Mouse (Mus musculus): ENCODE data around the gene Ube2g2. TPM values are rescaled to one million over a fixed set of nuclear protein-coding genes. Genes with fewer than 3 reads are reported as not detected.

The Ube2g2 gene
- polyA plus RNA-seq, 1 experiment from 2014 or later = 54.1 TPM

GRCm38 (mm10) chr10:77629163-77629562, 7.1 kb downstream of the Ube2g2 start:
- Histone ChIP-seq H3K27me3 (ENCODE audit: control insufficient read depth, insufficient read depth, low read length) (no peaks in the 10 kb centered on the region), H3K36me3 (replicated peaks; ENCODE audit: control insufficient read depth, insufficient read depth) (peaks cover 27% of the 10 kb centered on the region), H3K4me1 (replicated peaks; ENCODE audit: control insufficient read depth, insufficient read depth, low read length) (peaks cover 3% of the 10 kb centered on the region; the same call in 1 of the 2 replicates), H3K9ac (no peak overlapping the region), H3K4me2 (replicated peaks) (no peak overlapping the region), H3K27ac (no peak overlapping the region), H3K4me3 (replicated peaks; ENCODE audit: low read length) (no peak overlapping the region), H3K9me3 (ENCODE audit: control insufficient read depth, low read length) (no peaks in the 10 kb centered on the region)
- ATAC-seq (ENCODE audit: low FRiP score) = no peak
- no peak for DNase-seq (ENCODE audit: low spot score)
- 82% methylated on average over 3 of the region's 3 CpGs for WGBS

- Histone ChIP-seq H3K36me3 (replicated peaks; ENCODE audit: control insufficient read depth, insufficient read depth) (peaks cover 27% of the 10 kb centered on the region), H3K9ac (no peak overlapping the region), H3K4me1 (replicated peaks; ENCODE audit: control insufficient read depth, insufficient read depth, low read length) (0 out of 2 replicates have a peak, but pooled peaks cover 6% of the 10 kb centered on the region), H3K27me3 (ENCODE audit: control insufficient read depth, insufficient read depth, low read length) (no peaks in the 10 kb centered on the region), H3K9me3 (ENCODE audit: control insufficient read depth, low read length) (no peaks in the 10 kb centered on the region), H3K4me3 (replicated peaks; ENCODE audit: low read length) (no peak overlapping the region), H3K4me2 (replicated peaks) (no peak overlapping the region), H3K27ac (no peak overlapping the region)
- WGBS = 97% methylated on average over 1 of the region's 1 CpGs
- no peak for DNase-seq (ENCODE audit: low spot score)
- no peak for ATAC-seq (ENCODE audit: low FRiP score)
These were observed 7.9 kb downstream of the Ube2g2 start for GRCm38 (mm10) chr10:77629970-77630369.

DNA sequence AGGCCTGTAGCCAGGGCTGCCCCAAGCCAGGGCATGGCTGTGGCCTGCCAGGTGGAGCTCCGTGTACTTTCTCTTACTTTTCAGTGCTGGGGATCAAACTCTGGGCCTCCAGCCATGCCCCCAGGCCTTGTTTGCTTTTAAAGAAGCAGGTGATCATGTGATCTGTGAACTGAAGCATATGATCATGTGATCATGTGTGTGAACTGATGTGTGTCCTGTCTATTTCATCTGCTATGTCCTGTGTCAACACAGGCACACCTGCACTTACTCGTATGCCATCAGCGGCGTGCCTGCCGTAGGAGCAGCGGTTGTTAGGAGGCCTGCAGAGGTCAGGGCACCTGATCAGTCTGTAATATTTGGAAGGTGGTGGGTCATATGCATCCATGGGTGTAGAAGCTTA, 11.9 kb downstream of the Ube2g2 start:
- Histone ChIP-seq H3K27ac (no peak overlapping the region), H3K9me3 (ENCODE audit: control insufficient read depth, low read length) (no peaks in the 10 kb centered on the region), H3K9ac (no peak overlapping the region), H3K4me3 (replicated peaks; ENCODE audit: low read length) (no peak overlapping the region), H3K4me1 (replicated peaks; ENCODE audit: control insufficient read depth, insufficient read depth, low read length) (0 out of 2 replicates have a peak, but pooled peaks cover 6% of the 10 kb centered on the region), H3K27me3 (ENCODE audit: control insufficient read depth, insufficient read depth, low read length) (no peaks in the 10 kb centered on the region), H3K36me3 (replicated peaks; ENCODE audit: control insufficient read depth, insufficient read depth) (peaks cover 52% of the 10 kb centered on the region), H3K4me2 (replicated peaks) (no peak overlapping the region)
- no peak for DNase-seq (ENCODE audit: low spot score)
- 81% methylated on average over 6 of the region's 6 CpGs for whole genome bisulfite sequencing
- no peak for ATAC-seq (ENCODE audit: low FRiP score)

DNA sequence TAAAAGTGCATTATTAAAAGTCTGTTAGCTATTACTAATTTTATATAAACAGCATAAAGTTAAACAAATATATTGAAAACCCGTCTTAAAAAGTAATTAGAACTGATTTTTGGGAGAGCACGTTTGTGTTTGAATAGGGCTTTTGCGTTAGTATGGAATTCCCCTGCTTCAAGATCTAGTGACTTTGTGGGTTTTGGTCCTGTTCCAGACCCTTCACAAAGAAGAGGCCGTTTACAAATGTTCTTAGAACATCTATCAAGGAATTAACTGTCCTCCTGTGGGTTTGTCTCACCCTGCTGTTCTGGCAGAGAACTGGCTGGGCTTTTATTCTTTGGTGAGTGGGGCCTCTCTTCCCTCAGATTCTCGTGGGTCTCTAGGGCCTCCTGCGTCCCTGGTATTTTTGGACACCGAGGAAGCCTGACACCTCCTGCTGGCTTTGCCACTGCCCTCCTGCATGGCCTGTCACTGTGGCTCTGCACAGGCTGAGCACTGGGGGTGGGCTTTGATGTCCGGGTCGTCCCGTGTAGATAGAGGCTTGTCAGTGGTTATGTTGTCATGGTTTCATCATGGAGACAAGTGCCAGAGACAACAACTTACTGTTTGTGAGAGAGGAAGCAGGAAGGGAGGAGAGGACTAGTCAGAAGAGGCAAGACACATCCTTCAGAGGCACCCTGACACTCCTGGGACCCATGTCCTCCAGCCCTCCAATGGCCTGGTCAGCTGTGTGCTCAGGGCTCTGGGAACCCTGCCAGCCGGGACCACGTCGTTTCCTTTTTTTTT, 12.6 kb downstream of the Ube2g2 start:
- peak; percentile 67; the same call in 1 of the 2 replicates for ATAC-seq (ENCODE audit: low FRiP score)
- Histone ChIP-seq H3K4me3 (replicated peaks; ENCODE audit: low read length) (no peak overlapping the region), H3K4me2 (replicated peaks) (no peak overlapping the region), H3K27ac (no peak overlapping the region), H3K27me3 (ENCODE audit: control insufficient read depth, insufficient read depth, low read length) (no peaks in the 10 kb centered on the region), H3K4me1 (replicated peaks; ENCODE audit: control insufficient read depth, insufficient read depth, low read length) (0 out of 2 replicates have a peak, but pooled peaks cover 6% of the 10 kb centered on the region), H3K36me3 (replicated peaks; ENCODE audit: control insufficient read depth, insufficient read depth) (peaks cover 52% of the 10 kb centered on the region), H3K9me3 (ENCODE audit: control insufficient read depth, low read length) (no peaks in the 10 kb centered on the region), H3K9ac (no peak overlapping the region)
- DNase-seq (ENCODE audit: low spot score) = peak; percentile 44
- 56% methylated on average over 13 of the region's 13 CpGs for WGBS

- Histone ChIP-seq H3K27me3 (ENCODE audit: control insufficient read depth, insufficient read depth, low read length) (no peaks in the 10 kb centered on the region), H3K9me3 (ENCODE audit: control insufficient read depth, low read length) (no peaks in the 10 kb centered on the region), H3K4me1 (replicated peaks; ENCODE audit: control insufficient read depth, insufficient read depth, low read length) (0 out of 2 replicates have a peak, but pooled peaks cover 6% of the 10 kb centered on the region), H3K4me3 (replicated peaks; ENCODE audit: low read length) (no peak overlapping the region), H3K9ac (no peak overlapping the region), H3K4me2 (replicated peaks) (no peak overlapping the region), H3K27ac (no peak overlapping the region), H3K36me3 (replicated peaks; ENCODE audit: control insufficient read depth, insufficient read depth) (peaks cover 58% of the 10 kb centered on the region)
- WGBS = 94% methylated on average over 7 of the region's 7 CpGs
- no peak for DNase-seq (ENCODE audit: low spot score)
- ATAC-seq (ENCODE audit: low FRiP score) = no peak
These were observed 14.3 kb downstream of the Ube2g2 start for GRCm38 (mm10) chr10:77636234-77636922.

- H3K9ac ChIP-seq = no peak overlapping the region
- 0 out of 2 replicates have a peak, but pooled peaks cover 6% of the 10 kb centered on the region for H3K4me1 ChIP-seq (replicated peaks; ENCODE audit: control insufficient read depth, insufficient read depth, low read length)
- 73% methylated on average over 6 of the region's 6 CpGs for WGBS
- DNase-seq (ENCODE audit: low spot score) (no peak), ATAC-seq (ENCODE audit: low FRiP score) (no peak)
- peaks cover 64% of the 10 kb centered on the region for H3K36me3 ChIP-seq (replicated peaks; ENCODE audit: control insufficient read depth, insufficient read depth)
- H3K9me3 ChIP-seq (ENCODE audit: control insufficient read depth, low read length) = no peaks in the 10 kb centered on the region
- no peak overlapping the region for H3K27ac ChIP-seq
- no peak overlapping the region for H3K4me2 ChIP-seq (replicated peaks)
- no peak overlapping the region for H3K4me3 ChIP-seq (replicated peaks; ENCODE audit: low read length)
- H3K27me3 ChIP-seq (ENCODE audit: control insufficient read depth, insufficient read depth, low read length) = no peaks in the 10 kb centered on the region
These were observed 16.9 kb downstream of the Ube2g2 start for GRCm38 (mm10) chr10:77638956-77639355.

- DNase-seq (ENCODE audit: low spot score) (no peak), ATAC-seq (ENCODE audit: low FRiP score) (no peak)
- Histone ChIP-seq H3K4me2 (replicated peaks) (no peak overlapping the region), H3K4me3 (replicated peaks; ENCODE audit: low read length) (no peak overlapping the region), H3K9ac (no peak overlapping the region), H3K27ac (no peak overlapping the region), H3K27me3 (ENCODE audit: control insufficient read depth, insufficient read depth, low read length) (no peaks in the 10 kb centered on the region), H3K9me3 (ENCODE audit: control insufficient read depth, low read length) (no peaks in the 10 kb centered on the region), H3K36me3 (replicated peaks; ENCODE audit: control insufficient read depth, insufficient read depth) (peaks cover 64% of the 10 kb centered on the region), H3K4me1 (replicated peaks; ENCODE audit: control insufficient read depth, insufficient read depth, low read length) (no peaks in the 10 kb centered on the region)
- 82% methylated on average over 7 of the region's 7 CpGs for WGBS
These were observed 21.1 kb downstream of the Ube2g2 start for GRCm38 (mm10) chr10:77643160-77643559.

- ATAC-seq (ENCODE audit: low FRiP score) (no peak), DNase-seq (ENCODE audit: low spot score) (no peak)
- Histone ChIP-seq H3K27ac (no peak overlapping the region), H3K9me3 (ENCODE audit: control insufficient read depth, low read length) (no peaks in the 10 kb centered on the region), H3K4me1 (replicated peaks; ENCODE audit: control insufficient read depth, insufficient read depth, low read length) (no peaks in the 10 kb centered on the region), H3K27me3 (ENCODE audit: control insufficient read depth, insufficient read depth, low read length) (no peaks in the 10 kb centered on the region), H3K36me3 (replicated peaks; ENCODE audit: control insufficient read depth, insufficient read depth) (peaks cover 62% of the 10 kb centered on the region), H3K4me3 (replicated peaks; ENCODE audit: low read length) (no peak overlapping the region), H3K4me2 (replicated peaks) (no peak overlapping the region), H3K9ac (no peak overlapping the region)
- WGBS = 90% methylated on average over 5 of the region's 5 CpGs
These were observed 23.5 kb downstream of the Ube2g2 start for GRCm38 (mm10) chr10:77645571-77645970.

- WGBS = 74% methylated on average over 1 of the region's 1 CpGs
These were observed 25.4 kb downstream of the Ube2g2 start for GRCm38 (mm10) chr10:77647461-77647860.

More at GRCm38 (mm10) chr10:77647461-77647860, 25.4 kb downstream of the Ube2g2 start:
- Histone ChIP-seq H3K9ac (no peak overlapping the region), H3K27ac (no peak overlapping the region), H3K4me2 (replicated peaks) (no peak overlapping the region), H3K9me3 (ENCODE audit: control insufficient read depth, low read length) (no peaks in the 10 kb centered on the region), H3K36me3 (replicated peaks; ENCODE audit: control insufficient read depth, insufficient read depth) (peaks cover 43% of the 10 kb centered on the region), H3K27me3 (ENCODE audit: control insufficient read depth, insufficient read depth, low read length) (no peaks in the 10 kb centered on the region), H3K4me3 (replicated peaks; ENCODE audit: low read length) (no peak overlapping the region), H3K4me1 (replicated peaks; ENCODE audit: control insufficient read depth, insufficient read depth, low read length) (no peaks in the 10 kb centered on the region)
- ATAC-seq (ENCODE audit: low FRiP score) = no peak
- no peak for DNase-seq (ENCODE audit: low spot score)

Data from hindbrain, embryonic 14.5 days (tissue).